Mouse (Mus musculus) left cerebral cortex, adult 8-10 months (tissue): ENCODE data around the gene Tes. TPM values are rescaled to one million over a fixed set of nuclear protein-coding genes. Genes with fewer than 3 reads are reported as not detected.
A peak's percentile ranks its signal among the peaks of the same experiment; 100 is the strongest.
"Not testable (repeated sequence)": the region's sequence is repeated elsewhere in the genome, so short reads cannot be mapped to it uniquely, and the experiment has no call there.

Experiments used
- DNase-seq, 2 experiments: peaks; one replicate each; pipeline ENCODE4 v3.0.0; 2022; ENCODE audit warnings: low spot score in 2 of 2
- total RNA-seq, 4 experiments: library from RNA; stranded (reverse); gene quantifications; 2 replicates each; pipeline ENCODE4 v1.2.4; 2022

The Tes gene
- 1 to 10 TPM; 2.9 to 4.3 (median 3.6) TPM for total RNA-seq

GRCm38 (mm10) chr6:17064936-17065790 lies at the start of gene Tes:
TSS of gene Tes (plus strand) at chr6:17065149.
- peak; percentile 16 to 30 for DNase-seq

- DNase-seq, result no peak
These were observed 39.1 kb upstream of the Tes start for GRCm38 (mm10) chr6:17025886-17026285.

DNA sequence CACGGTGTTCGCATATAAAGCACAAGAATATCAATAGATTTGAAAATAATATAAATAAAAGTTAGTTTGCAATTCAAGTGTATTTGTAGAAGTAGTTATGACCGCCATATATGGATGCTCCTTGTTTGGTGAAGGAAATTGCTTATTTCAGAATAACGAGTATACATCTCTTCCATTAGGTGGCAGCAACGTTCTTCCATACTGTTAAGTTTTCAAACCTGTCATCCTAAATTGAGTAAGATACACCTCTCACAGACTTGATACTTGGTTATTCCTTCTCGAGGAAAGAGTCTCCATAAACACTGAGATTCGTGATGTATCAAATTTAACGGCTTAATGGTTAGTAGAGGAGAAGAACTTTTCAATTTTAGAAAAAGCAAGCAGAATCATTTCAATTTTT lies 37.4 kb upstream of the Tes start:
- no peak for DNase-seq

DNA sequence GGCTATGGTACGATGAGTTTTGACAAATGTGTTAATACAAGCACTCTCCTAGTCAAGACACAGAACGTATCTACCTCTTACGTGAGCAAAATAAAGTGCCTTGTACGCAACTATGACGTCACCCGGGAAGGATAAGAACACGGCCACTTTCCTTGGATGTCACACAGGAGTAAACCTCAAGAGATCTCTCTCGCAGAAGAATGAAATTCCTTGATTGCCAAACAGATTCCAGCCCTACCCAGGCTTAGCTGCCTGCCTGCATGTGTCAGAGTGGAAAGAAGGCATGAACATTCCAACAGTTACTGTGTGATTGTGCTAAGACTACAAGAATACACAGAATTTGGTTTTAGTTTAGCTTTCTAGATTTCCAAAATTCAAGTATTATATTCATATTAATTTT lies 36.1 kb upstream of the Tes start:
- no peak for DNase-seq

DNA sequence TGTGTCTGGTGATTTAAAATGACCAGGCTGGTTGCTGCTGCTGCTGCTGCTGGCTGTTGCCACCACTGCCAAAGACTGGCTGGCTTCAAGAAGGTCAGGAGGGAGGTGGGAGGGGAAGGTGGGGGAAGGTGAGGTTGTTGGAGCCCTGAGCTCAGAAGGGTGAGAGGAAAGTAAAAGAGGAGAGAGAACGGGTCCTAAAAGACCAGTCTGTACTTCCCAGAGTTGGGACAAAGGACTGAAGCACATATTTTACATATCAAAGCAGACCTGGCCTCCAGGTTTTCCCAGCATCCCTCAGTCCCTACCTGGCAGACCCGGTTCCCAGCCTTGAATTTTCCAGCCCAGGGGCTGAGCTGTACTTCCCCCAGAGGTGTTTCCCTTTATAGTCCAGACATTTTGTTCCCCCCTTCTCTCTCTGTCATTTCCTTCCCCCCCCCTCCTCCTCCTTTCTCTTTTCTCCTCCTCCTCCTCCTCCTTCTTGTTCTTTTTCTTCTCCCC lies 32.7 kb upstream of the Tes start:
- no peak for DNase-seq

GRCm38 (mm10) chr6:17034095-17034494 lies 30.9 kb upstream of the Tes start:
- DNase-seq, result no peak

DNA sequence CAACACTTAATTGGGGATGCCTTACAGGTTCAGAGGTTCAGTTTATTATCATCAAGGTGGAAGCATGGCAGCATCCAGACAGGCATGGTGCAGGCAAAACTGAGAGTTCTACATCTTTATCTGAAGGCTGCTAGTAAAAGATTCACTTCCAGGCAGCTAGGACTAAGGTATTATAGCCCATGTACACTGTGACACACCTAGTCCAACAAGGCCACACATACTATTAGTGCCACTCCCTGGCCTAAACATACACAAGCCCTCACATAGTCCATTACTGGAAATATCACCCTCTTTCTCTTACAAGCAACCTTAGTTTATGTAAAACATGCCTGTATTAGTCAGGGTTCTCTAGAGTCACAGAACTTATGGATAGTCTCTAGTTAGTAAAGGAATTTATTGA lies 29.7 kb upstream of the Tes start:
- no peak for DNase-seq

DNA sequence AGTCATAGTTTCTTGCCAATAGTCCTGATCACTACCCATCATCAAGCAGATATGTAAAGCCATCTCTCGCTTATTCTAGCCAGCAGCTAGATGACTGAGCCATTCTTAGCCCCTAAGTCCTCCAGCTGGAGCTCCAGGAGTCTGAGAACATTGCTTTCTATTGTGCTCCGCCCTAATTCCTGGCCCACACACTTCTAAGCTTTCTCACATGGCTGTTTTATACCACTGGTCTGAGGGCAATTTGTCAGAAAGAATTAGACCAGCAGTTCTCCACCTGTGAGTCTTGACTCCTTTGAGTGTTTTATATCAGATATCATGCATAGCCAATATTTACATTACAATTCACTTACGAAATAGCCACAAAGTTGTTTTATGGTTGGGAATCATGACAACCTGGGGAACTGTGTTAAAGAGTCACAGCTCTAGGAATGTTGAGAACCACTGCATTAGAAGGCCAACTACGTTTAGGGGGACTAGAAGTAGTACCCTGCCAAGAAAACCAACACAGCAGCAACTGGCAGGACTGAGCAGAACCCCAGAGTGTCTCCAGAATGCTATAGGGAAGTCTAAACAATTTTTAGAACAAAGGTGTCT lies 13.4 kb upstream of the Tes start:
- no peak for DNase-seq

DNA sequence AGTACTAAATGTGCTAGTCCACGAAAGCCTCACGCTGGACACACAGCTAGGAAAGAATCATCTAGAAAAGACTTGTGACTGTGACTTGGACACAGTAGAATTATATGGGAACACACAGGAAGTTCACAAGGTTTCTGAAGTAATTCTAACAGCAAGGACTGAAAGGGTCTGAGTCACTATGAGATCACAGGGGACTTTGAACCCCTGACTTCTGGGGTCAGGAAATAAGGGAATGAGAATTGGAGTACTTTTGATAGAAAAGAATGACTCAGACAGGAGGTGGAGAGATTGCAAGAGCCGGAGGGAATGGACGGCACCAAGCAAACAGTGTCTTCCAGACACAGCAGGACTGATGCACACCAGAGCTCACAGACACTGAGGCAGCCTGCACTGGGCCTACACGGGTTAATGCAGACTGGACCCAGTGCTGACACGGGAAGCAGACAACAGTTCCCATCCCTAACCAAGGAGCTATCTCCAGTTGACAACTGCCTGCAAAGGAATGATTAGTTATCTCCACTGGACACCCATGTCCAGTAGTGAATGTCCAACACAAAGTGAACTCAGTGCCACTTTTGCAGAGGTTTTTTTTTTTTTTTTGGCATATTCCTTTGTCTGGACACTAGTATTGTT lies 11.8 kb upstream of the Tes start:
- no peak for DNase-seq

DNA sequence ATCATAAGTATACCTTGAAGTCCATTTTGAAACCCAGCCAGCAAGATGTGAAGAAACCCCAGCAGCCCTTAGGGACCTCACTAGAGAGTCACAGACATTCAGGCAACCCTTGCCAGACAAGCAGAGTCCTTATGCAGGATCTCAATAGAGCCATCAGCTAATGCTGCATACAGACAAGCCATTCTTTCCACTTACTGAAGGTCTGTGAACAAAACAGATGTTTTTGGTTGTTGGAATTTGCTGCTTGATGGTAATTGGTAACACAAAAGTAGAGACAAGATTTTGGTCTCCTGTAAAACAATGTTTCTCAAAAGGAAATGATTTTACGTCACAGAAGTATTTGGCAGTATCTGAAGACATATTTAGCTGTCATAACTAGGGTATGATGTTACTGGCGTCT lies 10.2 kb upstream of the Tes start:
- no peak for DNase-seq

DNA sequence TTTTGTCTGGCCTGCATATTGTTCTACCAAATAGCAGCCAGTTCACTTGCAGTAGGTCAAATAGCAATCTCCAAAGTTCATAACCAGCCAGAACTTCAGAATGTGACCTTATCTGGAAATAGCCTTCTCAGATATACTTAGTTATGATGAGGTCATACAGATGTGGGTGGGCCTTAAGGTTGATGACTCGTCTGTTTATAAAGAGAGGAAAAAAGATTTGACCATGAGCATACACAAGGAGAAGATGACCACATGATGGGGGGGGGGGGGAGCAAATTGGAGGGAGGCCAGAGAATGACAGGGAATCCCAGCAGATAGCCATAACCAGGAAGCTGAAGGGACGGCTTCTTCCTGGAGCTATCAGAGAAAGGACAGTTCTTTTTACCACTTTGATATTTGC lies 9.3 kb upstream of the Tes start:
- no peak for DNase-seq

- no peak for DNase-seq
These were observed 5.4 kb upstream of the Tes start for GRCm38 (mm10) chr6:17059501-17059900.

- DNase-seq, result no peak
These were observed 4.8 kb upstream of the Tes start for GRCm38 (mm10) chr6:17060154-17060553.

DNA sequence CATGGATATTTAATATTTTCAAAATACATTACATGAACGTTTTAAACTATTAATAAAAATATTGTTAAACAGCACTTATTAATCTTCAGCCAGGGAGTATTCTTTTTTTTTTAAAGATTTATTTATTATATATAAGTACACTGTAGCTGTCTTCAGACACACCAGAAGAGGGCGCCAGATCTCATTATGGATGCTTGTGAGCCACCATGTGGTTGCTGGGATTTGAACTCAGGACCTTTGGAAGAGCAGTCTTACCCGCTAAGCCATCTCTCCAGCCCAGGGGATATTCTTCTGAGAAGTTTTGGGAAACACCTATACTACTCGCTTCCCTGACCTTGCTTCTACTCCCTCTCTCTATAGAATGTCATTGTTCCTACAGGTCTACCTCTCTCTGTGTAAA lies 3.1 kb upstream of the Tes start:
- not testable (repeated sequence) for DNase-seq

DNA sequence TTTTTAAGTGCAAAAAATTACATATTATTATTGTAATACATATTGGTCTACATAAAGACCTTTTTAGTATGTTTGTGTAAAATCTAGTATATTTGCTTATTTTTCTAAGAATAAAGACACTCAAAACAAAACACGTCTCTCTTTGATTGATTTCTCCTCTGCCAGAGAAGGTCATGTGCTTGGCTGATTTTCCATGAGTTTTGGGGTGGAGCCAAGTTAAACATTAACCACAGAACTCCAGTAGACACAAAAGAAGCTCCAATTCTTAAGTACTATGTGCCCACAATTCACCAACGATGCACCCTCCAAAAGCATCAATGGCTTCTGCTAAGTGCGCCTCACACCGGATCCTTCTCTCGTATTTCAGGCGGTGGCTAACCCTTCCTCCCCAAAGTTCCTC lies 2.6 kb upstream of the Tes start:
- DNase-seq, result no peak

GRCm38 (mm10) chr6:17065791-17066169 lies 831 bp downstream of the Tes start:
- DNase-seq, result no peak

GRCm38 (mm10) chr6:17066211-17066940 lies 1.4 kb downstream of the Tes start:
- DNase-seq, result no peak

DNA sequence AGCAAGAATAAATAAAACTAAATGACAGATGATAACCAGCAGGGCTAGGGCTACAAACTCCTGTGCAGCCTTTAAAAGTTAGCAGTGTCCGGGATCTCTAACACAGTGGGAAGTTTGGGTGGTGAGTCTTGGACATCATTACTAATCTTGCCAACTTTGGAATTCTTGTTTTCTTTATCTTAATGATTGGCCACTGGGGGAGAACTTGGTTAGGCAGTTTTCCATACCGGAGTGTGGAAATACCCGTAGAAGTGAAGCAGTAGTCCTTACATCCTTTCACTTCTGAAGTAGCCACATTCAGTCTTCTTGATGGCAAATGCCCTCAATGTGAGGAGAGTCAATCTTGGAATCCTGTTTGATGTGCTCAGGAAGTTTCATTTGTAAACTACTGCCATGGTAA lies 7.0 kb downstream of the Tes start:
- no peak for DNase-seq

DNA sequence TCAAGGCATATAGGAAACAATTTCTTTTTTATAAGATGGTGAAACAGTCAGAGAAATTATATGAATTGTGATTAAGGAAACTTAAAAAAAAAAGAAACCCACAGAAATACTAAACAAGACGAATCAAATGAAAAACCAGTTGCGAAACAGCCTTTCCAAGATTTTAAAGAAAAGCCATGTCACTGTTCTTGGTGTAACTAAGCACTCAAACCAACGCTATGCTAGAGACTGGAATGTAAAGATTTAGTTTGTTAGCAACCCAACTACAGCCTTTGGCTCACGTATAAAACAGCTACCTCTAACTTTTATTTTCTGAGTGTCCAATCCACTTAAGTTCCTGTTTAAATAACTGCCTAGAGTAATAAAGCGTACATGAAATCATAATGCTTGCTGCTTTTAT lies 7.4 kb downstream of the Tes start:
- DNase-seq, result no peak

DNA sequence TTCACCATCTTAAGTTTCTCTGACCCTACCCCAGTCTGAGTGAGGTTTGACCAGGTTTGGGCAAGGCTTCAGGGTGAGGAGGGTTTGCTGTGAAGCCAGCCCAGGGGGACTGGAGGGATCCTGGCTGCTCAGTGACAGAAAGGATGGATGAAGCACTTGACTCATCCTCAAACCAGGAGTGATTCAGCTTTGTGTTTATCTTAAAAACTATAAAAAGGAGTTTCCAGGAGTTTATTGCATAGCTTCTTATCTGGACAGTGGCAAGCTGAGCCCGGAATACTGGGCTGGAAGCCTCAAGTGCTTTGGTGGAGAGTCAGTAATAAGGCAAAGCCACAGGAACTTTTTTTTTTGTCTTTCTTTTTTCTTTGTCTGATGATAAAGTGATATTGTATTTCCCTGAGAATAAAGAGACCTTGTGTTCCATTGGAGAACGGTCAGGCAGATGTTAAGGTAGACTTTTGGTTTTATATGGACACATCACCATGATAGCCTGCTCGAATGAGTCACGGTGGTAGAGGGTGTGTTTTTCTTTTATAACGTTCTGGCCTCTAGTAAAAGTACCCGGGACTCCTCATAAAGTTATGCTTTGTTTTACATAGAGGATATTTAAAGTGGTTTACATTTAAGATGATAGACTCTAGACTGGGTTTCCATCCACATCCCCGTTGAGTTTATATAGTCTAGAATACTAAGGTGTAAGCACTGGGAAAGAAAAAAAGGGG lies 8.0 kb downstream of the Tes start:
- DNase-seq, result no peak

DNA sequence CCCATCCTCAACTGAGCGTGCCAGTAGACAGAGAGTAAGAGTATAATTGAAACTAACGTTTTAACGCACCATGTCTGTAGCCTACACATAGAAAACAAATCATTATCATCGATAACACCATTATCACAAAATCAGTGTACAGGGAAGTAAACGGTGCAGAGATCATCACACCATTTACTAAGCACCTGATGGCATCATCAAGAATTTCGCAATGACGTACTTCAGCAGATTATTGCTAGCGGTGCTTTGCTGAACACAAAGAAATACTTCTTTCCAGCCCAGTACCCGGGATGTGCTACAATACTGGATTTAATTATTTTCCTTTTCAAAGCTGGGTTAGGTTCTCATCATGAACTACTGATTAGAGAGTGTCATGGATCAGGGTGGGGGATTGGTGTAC lies 12.3 kb downstream of the Tes start:
- no peak for DNase-seq
